16 mouse cellular contexts compared by ENCODE assay signal in the genomic region with DNA sequence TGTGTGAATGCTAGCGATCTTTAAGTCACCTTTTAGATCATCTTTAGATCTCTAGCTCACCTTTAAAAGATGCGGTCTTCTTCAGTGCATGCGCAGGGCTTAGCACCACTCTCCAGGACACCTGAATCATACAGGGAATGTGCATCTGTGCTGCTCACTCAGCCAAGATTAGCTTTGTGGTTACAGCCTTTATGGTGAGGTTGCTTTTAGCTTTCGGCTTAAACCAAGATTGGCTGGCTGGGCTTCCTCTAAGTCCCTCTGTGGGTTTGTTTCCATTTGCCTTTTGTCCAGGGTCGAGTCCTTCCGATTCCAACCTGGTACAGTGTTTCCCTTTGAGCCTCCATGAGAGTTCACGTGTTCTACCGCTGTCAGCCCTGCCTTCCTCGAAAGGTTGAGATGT. TPM values are rescaled to one million over a fixed set of nuclear protein-coding genes. Genes with fewer than 3 reads are reported as not detected.
DNase-seq lines count a peak whose midpoint lies in the region; ATAC-seq and TF ChIP-seq lines count a peak whose summit lies in the region.
"Had no signal": no experiment of that assay in that cellular context is flagged by ENCODE, and none has a peak within 500 bp of the region (broad histone marks: within the 10 kb centered on the region; RNA-seq: fewer than 3 reads in every experiment).

No protein-coding gene starts in this region.

- H3K27me3 ChIP-seq in cerebellum, adult 2 months (ENCODE audit: control insufficient read depth, insufficient read depth, low read length) = no peaks in the 10 kb centered on the region
- no peaks in the 10 kb centered on the region for H3K27me3 ChIP-seq in heart, embryonic 14.5 days (ENCODE audit: control insufficient read depth, insufficient read depth, low read length)
- no peaks in the 10 kb centered on the region for H3K27me3 ChIP-seq in midbrain, embryonic 14.5 days (ENCODE audit: control insufficient read depth, insufficient read depth, low read length)
- no peaks in the 10 kb centered on the region for H3K27me3 ChIP-seq in midbrain, postnatal 0 days (ENCODE audit: insufficient read depth, low read length)
- no peaks in the 10 kb centered on the region for H3K27me3 ChIP-seq in neural tube, embryonic 15.5 days (replicated peaks)
- H3K27me3 ChIP-seq: embryonic facial prominence, embryonic 12.5 days; limb, embryonic 12.5 days; midbrain, embryonic 13.5 days had no signal

- no peak for TF ChIP-seq POLR2A in cerebellum, adult 2 months (IDR thresholded peaks at IDR 0.05; ENCODE audit: borderline replicate concordance, insufficient read depth, low read length)

- peaks cover 17% of the 10 kb centered on the region for H3K36me3 ChIP-seq in heart, embryonic 14.5 days (ENCODE audit: control insufficient read depth, insufficient read depth, low read length)
- no peaks in the 10 kb centered on the region for H3K36me3 ChIP-seq in midbrain, embryonic 14.5 days (ENCODE audit: control insufficient read depth, insufficient read depth, low read length)
- H3K36me3 ChIP-seq in midbrain, postnatal 0 days (ENCODE audit: insufficient read depth, low read length) = no peaks in the 10 kb centered on the region
- H3K36me3 ChIP-seq in neural tube, embryonic 15.5 days = no peaks in the 10 kb centered on the region
- H3K36me3 ChIP-seq: embryonic facial prominence, embryonic 12.5 days; limb, embryonic 12.5 days had no signal

- peak overlapping the region; percentile 19 for H3K9ac ChIP-seq in heart, embryonic 14.5 days (ENCODE audit: low read length)
- H3K9ac ChIP-seq in midbrain, embryonic 14.5 days (replicated peaks; ENCODE audit: low read length) = no peak overlapping the region
- H3K9ac ChIP-seq in midbrain, postnatal 0 days (replicated peaks; ENCODE audit: low read length, poor library complexity, severe bottlenecking) = no peak overlapping the region
- no peak overlapping the region for H3K9ac ChIP-seq in neural tube, embryonic 15.5 days (replicated peaks)
- H3K9ac ChIP-seq: embryonic facial prominence, embryonic 12.5 days; limb, embryonic 12.5 days had no signal

- peaks cover 25% of the 10 kb centered on the region for H3K4me1 ChIP-seq in cerebellum, adult 2 months (ENCODE audit: control insufficient read depth, insufficient read depth, low read length)
- H3K4me1 ChIP-seq in heart, embryonic 14.5 days (ENCODE audit: control insufficient read depth in 2 of 2, insufficient read depth in 2 of 2, low read length in 2 of 2) = peaks cover 19 to 39% of the 10 kb centered on the region in 2 experiments
- peaks cover 8% of the 10 kb centered on the region; the same call in 1 of the 2 replicates for H3K4me1 ChIP-seq in midbrain, embryonic 14.5 days (ENCODE audit: control insufficient read depth, insufficient read depth, low read length)
- H3K4me1 ChIP-seq in midbrain, postnatal 0 days (ENCODE audit: insufficient read depth, low read length) = no peaks in the 10 kb centered on the region; the same call in 1 of the 2 replicates
- H3K4me1 ChIP-seq in neural tube, embryonic 15.5 days = peaks cover 31% of the 10 kb centered on the region

- WGBS in cerebellum, adult 2 months = 17% methylated on average over 9 of the region's 9 CpGs
- 54% methylated on average over 9 of the region's 9 CpGs for WGBS in heart, embryonic 14.5 days
- 74% methylated on average over 9 of the region's 9 CpGs for WGBS in midbrain, embryonic 14.5 days
- WGBS in midbrain, postnatal 0 days = 58% methylated on average over 9 of the region's 9 CpGs
- WGBS in neural tube, embryonic 15.5 days = 80% methylated on average over 9 of the region's 9 CpGs

- peak overlapping the region; percentile 76 for H3K27ac ChIP-seq in cerebellum, adult 2 months (ENCODE audit: insufficient read depth, low read length)
- peak overlapping the region; percentile 24 to 56; a peak in 3 of 4 replicates for H3K27ac ChIP-seq in heart, embryonic 14.5 days (replicated peaks in 1 of 2; ENCODE audit: control insufficient read depth in 1 of 2, insufficient read depth in 1 of 2, low read depth in 2 of 2, low read length in 2 of 2)
- H3K27ac ChIP-seq in midbrain, embryonic 14.5 days (replicated peaks; ENCODE audit: low read depth, low read length) = 0 out of 2 replicates have a peak overlapping the region, but pooled peaks have one; percentile 9
- H3K27ac ChIP-seq in midbrain, postnatal 0 days (ENCODE audit: low read depth, low read length) = no peak overlapping the region
- 0 out of 2 replicates have a peak overlapping the region, but pooled peaks have one; percentile 2 for H3K27ac ChIP-seq in neural tube, embryonic 15.5 days (replicated peaks)
- H3K27ac ChIP-seq: embryonic facial prominence, embryonic 12.5 days; limb, embryonic 12.5 days; midbrain, embryonic 13.5 days had no signal

- no peak overlapping the region for H3K4me3 ChIP-seq in cerebellum, adult 2 months (replicated peaks; ENCODE audit: insufficient read depth, low read depth, low read length)
- no peak overlapping the region for H3K4me3 ChIP-seq in heart, embryonic 14.5 days (ENCODE audit: control insufficient read depth in 1 of 2, insufficient read depth in 1 of 2, low read depth in 1 of 2, low read length in 2 of 2)
- no peak overlapping the region for H3K4me3 ChIP-seq in midbrain, embryonic 14.5 days (replicated peaks; ENCODE audit: low read depth, low read length)
- no peak overlapping the region for H3K4me3 ChIP-seq in midbrain, postnatal 0 days (ENCODE audit: low read depth, low read length)
- no peak overlapping the region for H3K4me3 ChIP-seq in neural tube, embryonic 15.5 days (replicated peaks)
- H3K4me3 ChIP-seq: embryonic facial prominence, embryonic 12.5 days; limb, embryonic 12.5 days; midbrain, embryonic 13.5 days had no signal

- no peak for ATAC-seq in heart, embryonic 14.5 days (ENCODE audit: insufficient number of reproducible peaks, insufficient read depth, low FRiP score, low read depth)
- ATAC-seq in midbrain, embryonic 14.5 days (ENCODE audit: low FRiP score, low TSS enrichment) = no peak
- no peak for ATAC-seq in midbrain, postnatal 0 days (ENCODE audit: low FRiP score)
- no peak for ATAC-seq in neural tube, embryonic 15.5 days (ENCODE audit: low FRiP score)
- ATAC-seq: midbrain, embryonic 13.5 days had no signal

- peak; percentile 70 to 77 for DNase-seq in cerebellum, adult 2 months
- DNase-seq in cerebellum, adult 11 months = no peak
- no peak for DNase-seq in heart, adult 8-10 months (ENCODE audit: low spot score)
- DNase-seq in midbrain, embryonic 14.5 days = no peak
- no peak for DNase-seq in midbrain, postnatal 0 days (ENCODE audit: low spot score)
- DNase-seq in layer of hippocampus, postnatal 10 days (ENCODE audit: low spot score in 2 of 2) = no peak
- DNase-seq: adrenal gland, postnatal 14 days; kidney, adult 2 months; spleen, adult 18-20 months; thymus, postnatal 4 days had no signal

- peak overlapping the region; percentile 22; the same call in 1 of the 2 replicates for H3K4me2 ChIP-seq in heart, embryonic 14.5 days (ENCODE audit: low read length)
- H3K4me2 ChIP-seq in midbrain, embryonic 14.5 days (ENCODE audit: low read length) = no peak overlapping the region
- no peak overlapping the region for H3K4me2 ChIP-seq in midbrain, postnatal 0 days (ENCODE audit: low read depth, low read length, poor library complexity, severe bottlenecking)
- no peak overlapping the region for H3K4me2 ChIP-seq in neural tube, embryonic 15.5 days
- H3K4me2 ChIP-seq: embryonic facial prominence, embryonic 12.5 days; limb, embryonic 12.5 days; midbrain, embryonic 13.5 days had no signal

- TF ChIP-seq CTCF in cerebellum, adult 2 months (IDR thresholded peaks at IDR 0.05; ENCODE audit: borderline replicate concordance, insufficient read depth, low read depth, low read length) = no peak
- no peak for TF ChIP-seq CTCF in midbrain, postnatal 0 days (IDR thresholded peaks at IDR 0.05)

- H3K9me3 ChIP-seq in heart, embryonic 14.5 days (ENCODE audit: control insufficient read depth, low read length) = no peaks in the 10 kb centered on the region
- no peaks in the 10 kb centered on the region for H3K9me3 ChIP-seq in midbrain, embryonic 14.5 days (ENCODE audit: control insufficient read depth, low read length)
- no peaks in the 10 kb centered on the region for H3K9me3 ChIP-seq in midbrain, postnatal 0 days (ENCODE audit: low read length)
- no peaks in the 10 kb centered on the region for H3K9me3 ChIP-seq in neural tube, embryonic 15.5 days (replicated peaks)
- H3K9me3 ChIP-seq: embryonic facial prominence, embryonic 12.5 days; G1E; limb, embryonic 12.5 days; midbrain, embryonic 13.5 days had no signal

RNA-seq across cellular contexts. Expression of gene Heg1, which starts 20.1 kb away (rescaled TPM):
- 21.9 and 24.4 TPM in 2 replicates for polyA plus RNA-seq in cerebellum, adult 2 months (2012; rRNA removed)
- polyA plus RNA-seq in heart, embryonic 14.5 days (2014; fragmentation: Nextera tagmentation; extraction: Ambion mirVana) = 40.5 and 40.9 TPM in 2 replicates
- 100 to 1,000 TPM; 122 to 159 (median 140) TPM for total RNA-seq in heart, adult 8-10 months (2022)
- 8.9 and 15.9 TPM in 2 replicates for polyA plus RNA-seq in midbrain, embryonic 14.5 days (2014; fragmentation: Nextera tagmentation; extraction: Ambion mirVana)
- 19.5 and 22.4 TPM in 2 replicates for total RNA-seq in midbrain, postnatal 0 days (2014; rRNA removed)
- 6.2 and 7.2 TPM in 2 replicates for polyA plus RNA-seq in midbrain, postnatal 0 days (2015; fragmentation: Nextera tagmentation; extraction: Ambion mirVana)
- 7.8 and 10.9 TPM in 2 replicates for polyA plus RNA-seq in neural tube, embryonic 15.5 days (2015; fragmentation: Nextera tagmentation; extraction: Ambion mirVana)
- 10 to 100 TPM; 31.9 to 32.4 TPM for total RNA-seq in layer of hippocampus, postnatal 10 days (2021)

Comparison
In these comparisons a context has a peak if more than half of its experiments do, and no peak if none do; other contexts are left out.
1. DNase-seq: peak in cerebellum, adult 2 months (2 of 2); none in cerebellum, adult 11 months (single experiment), heart, adult 8-10 months (single experiment), midbrain, embryonic 14.5 days (single experiment), midbrain, postnatal 0 days (single experiment) and layer of hippocampus, postnatal 10 days (0 of 2).